Mouse (Mus musculus): ENCODE results near the gene 1700025C18Rik. TPM values are rescaled to one million over a fixed set of nuclear protein-coding genes. Genes with fewer than 3 reads are reported as not detected.

Gene 1700025C18Rik
- polyA plus RNA-seq, 1 experiment from 2014 or later: not detected

GRCm38 (mm10) chr2:165034131-165035057 is 56.2 kb downstream of the 1700025C18Rik start, which contains the start of gene Ncoa5:
Gene Ncoa5 (minus strand): TSS chr2:165034867.
- H3K4me3 ChIP-seq: peak within 1 kb of the TSS; percentile 95
- H3K4me2 ChIP-seq (replicated peaks): peak within 1 kb of the TSS; percentile 79
- peaks cover 22% of the 10 kb centered on the region for H3K4me1 ChIP-seq
- H3K36me3 ChIP-seq: no peaks in the 10 kb centered on the region
- peak within 1 kb of the TSS; percentile 92 for H3K9ac ChIP-seq
- H3K27me3 ChIP-seq: no peaks in the 10 kb centered on the region
- H3K9me3 ChIP-seq: no peaks in the 10 kb centered on the region
- peak; percentile 98 for ATAC-seq (ENCODE audit: insufficient number of reproducible peaks, insufficient read depth, low FRiP score, low TSS enrichment)
- peak within 1 kb of the TSS; percentile 85 for H3K27ac ChIP-seq
- under 1% methylated on average over 110 of the region's 111 CpGs for WGBS

GRCm38 (mm10) chr2:165033306-165033705 is 57.2 kb downstream of the 1700025C18Rik start:
- Histone ChIP-seq H3K36me3 (no peaks in the 10 kb centered on the region), H3K4me2 (replicated peaks) (peak overlapping the region; percentile 79), H3K27me3 (no peaks in the 10 kb centered on the region), H3K4me3 (peak overlapping the region; percentile 95), H3K9ac (peak overlapping the region; percentile 92), H3K27ac (no peak overlapping the region), H3K9me3 (no peaks in the 10 kb centered on the region), H3K4me1 (peaks cover 22% of the 10 kb centered on the region)
- 45% methylated on average over 6 of the region's 6 CpGs for WGBS
- ATAC-seq (ENCODE audit: insufficient number of reproducible peaks, insufficient read depth, low FRiP score, low TSS enrichment): no peak

DNA sequence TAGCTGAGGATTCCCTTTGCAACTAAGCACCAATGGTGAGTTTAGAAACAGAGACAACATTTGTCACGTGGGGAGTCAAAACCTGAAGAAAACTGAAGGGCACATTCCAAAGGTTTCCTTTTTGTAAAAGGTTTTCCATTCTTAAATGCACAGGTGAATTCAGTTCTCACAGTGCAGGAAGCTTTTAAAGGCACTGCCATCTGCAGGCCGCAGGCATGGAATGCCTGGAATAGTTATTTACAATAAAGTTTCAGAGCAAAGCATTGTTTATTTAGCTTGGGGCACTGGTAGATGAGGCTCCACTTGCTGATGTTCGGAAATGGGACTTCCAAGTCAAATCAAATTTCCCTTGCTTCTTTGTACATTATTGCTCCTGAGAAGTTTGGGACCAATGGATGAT is 58.0 kb downstream of the 1700025C18Rik start:
- no peaks in the 10 kb centered on the region for H3K27me3 ChIP-seq
- H3K9ac ChIP-seq: no peak overlapping the region
- H3K4me1 ChIP-seq: peaks cover 22% of the 10 kb centered on the region
- peak overlapping the region; percentile 3; the same call in 1 of the 2 replicates for H3K4me3 ChIP-seq
- H3K4me2 ChIP-seq (replicated peaks): peak overlapping the region; percentile 79
- no peaks in the 10 kb centered on the region for H3K36me3 ChIP-seq
- no peak for ATAC-seq (ENCODE audit: insufficient number of reproducible peaks, insufficient read depth, low FRiP score, low TSS enrichment)
- no peaks in the 10 kb centered on the region for H3K9me3 ChIP-seq
- 47% methylated on average over 3 of the region's 3 CpGs for WGBS
- H3K27ac ChIP-seq: no peak overlapping the region

Other genes with a start within 250 kb of the 1700025C18Rik start
- gene Pltp, start 233.0 kb downstream of the 1700025C18Rik start, polyA plus RNA-seq (2016; fragmentation: Nextera tagmentation; extraction: Ambion mirVana): 57.8 and 59.4 TPM in 2 replicates
- 83.0 and 89.9 TPM in 2 replicates for gene Pcif1, start 211.4 kb downstream of the 1700025C18Rik start, polyA plus RNA-seq (2016; fragmentation: Nextera tagmentation; extraction: Ambion mirVana)
- 16.9 and 17.4 TPM in 2 replicates for gene Zfp335, start 179.0 kb downstream of the 1700025C18Rik start, polyA plus RNA-seq (2016; fragmentation: Nextera tagmentation; extraction: Ambion mirVana)
- gene Mmp9, start 150.0 kb downstream of the 1700025C18Rik start, polyA plus RNA-seq (2016; fragmentation: Nextera tagmentation; extraction: Ambion mirVana): 4.5 and 4.6 TPM in 2 replicates
- gene Slc12a5, start 129.9 kb downstream of the 1700025C18Rik start, polyA plus RNA-seq (2016; fragmentation: Nextera tagmentation; extraction: Ambion mirVana): 1.9 and 2.0 TPM in 2 replicates
- gene Ncoa5, start 55.9 kb downstream of the 1700025C18Rik start, polyA plus RNA-seq (2016; fragmentation: Nextera tagmentation; extraction: Ambion mirVana): 112 and 119 TPM in 2 replicates
- gene Cd40, start 35.1 kb downstream of the 1700025C18Rik start, polyA plus RNA-seq (2016; fragmentation: Nextera tagmentation; extraction: Ambion mirVana): 5.2 and 6.5 TPM in 2 replicates
- 1.4 and 1.9 TPM in 2 replicates for gene Cdh22, start 144.1 kb upstream of the 1700025C18Rik start, polyA plus RNA-seq (2016; fragmentation: Nextera tagmentation; extraction: Ambion mirVana)
- 52.8 and 57.0 TPM in 2 replicates for gene Slc35c2, start 197.1 kb upstream of the 1700025C18Rik start, polyA plus RNA-seq (2016; fragmentation: Nextera tagmentation; extraction: Ambion mirVana)
- gene Elmo2, start 235.7 kb upstream of the 1700025C18Rik start, polyA plus RNA-seq (2016; fragmentation: Nextera tagmentation; extraction: Ambion mirVana): 91.7 TPM in 2 replicates

Measured in embryonic facial prominence, embryonic 12.5 days (tissue).